Mouse (Mus musculus) lung, postnatal 4 days (tissue): Measurements from ENCODE around the gene Dohh.
A peak's percentile ranks its signal among the peaks of the same experiment; 100 is the strongest.

Source experiments
- DNase-seq, 2 experiments: peaks; one replicate each; pipeline ENCODE4 v3.0.0; 2021

The Dohh gene

DNA sequence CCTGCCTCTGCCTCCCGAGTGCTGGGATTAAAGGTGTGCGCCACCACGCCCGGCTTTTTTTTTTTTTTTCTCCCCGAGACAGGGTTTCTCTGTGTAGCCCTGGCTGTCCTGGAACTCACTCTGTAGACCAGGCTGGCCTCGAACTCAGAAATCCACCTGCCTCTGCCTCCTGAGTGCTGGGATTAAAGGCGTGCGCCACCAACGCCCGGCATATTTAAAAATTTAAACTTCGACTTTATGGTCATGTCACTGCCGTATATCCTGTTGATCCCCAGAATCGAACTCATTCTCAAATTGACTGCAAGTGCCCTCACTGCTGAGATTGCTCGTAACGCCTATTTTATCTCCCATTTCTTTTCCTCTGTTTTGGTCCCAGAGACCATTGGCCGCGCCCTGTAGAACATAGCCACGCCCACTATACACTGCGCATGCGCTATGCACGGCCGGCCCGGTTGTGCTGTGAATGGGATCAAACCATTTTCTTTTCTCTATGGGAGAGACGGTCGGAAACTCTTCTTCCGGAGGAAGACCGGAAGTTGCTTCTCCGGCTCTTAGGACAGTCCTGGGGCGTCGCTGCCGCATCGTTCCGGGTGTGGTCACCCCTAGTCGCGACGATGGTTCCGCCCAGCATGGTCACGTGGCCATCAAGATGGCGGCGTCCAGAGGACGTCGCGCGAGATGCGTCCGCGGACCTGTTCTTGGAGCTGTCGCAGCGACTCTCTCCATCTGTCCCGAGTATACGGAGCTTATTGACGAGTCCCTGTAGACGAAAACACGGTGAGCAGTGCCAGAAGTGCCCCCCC is at the start of gene Dohh, which contains the start of gene Gm48551:
TSS of gene Dohh (plus strand) at position 627 of the 803 bp plus-strand sequence.
TSS of gene Gm48551 (plus strand) at position 665 of the 803 bp plus-strand sequence.
- DNase-seq = peak; percentile 98 to 99

- peak; percentile 62 to 82 for DNase-seq
Observed at GRCm38 (mm10) chr10:81335393-81336340, 48.6 kb upstream of the Dohh start.

GRCm38 (mm10) chr10:81336558-81336957 is 47.7 kb upstream of the Dohh start:
- DNase-seq = no peak

DNA sequence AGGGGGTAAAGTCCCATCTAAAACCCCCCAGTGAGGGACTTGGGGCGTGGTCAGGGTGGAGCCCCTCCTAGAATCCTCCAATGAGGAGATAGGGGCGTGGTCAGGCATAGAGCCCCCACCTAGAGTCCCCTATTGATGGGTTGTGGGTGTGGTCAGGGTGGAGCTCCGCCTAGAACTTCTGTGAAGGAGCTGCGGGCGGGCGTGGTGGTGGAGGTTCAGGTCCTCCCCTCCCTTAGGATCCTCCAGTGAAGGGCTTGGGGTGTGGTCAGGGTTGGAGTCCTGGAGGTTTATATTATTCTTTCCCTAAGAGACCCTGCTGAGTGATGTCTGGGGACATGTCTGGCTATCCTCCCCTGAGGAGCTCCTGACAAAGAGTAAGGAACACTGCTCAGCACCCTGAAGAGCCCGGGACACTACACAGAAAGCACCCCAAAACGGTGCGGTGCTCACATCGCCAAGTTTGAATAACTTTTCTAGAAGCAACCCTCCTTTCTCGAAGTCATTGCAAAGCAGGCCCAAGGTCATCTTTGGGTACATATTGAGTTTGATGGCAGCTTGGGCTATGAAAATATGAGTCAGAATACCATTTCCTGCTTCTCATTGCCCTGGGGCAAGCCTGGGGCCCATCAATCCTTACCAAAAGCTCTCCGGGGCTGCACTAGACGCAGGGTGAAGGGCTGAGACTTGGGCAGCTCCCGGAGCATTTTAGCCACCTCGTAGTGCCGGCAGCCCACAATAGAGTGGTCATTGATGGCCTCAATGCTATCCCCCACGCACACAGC is 43.5 kb upstream of the Dohh start:
- peak in 1 of 2 experiments; percentile 52 for DNase-seq

DNA sequence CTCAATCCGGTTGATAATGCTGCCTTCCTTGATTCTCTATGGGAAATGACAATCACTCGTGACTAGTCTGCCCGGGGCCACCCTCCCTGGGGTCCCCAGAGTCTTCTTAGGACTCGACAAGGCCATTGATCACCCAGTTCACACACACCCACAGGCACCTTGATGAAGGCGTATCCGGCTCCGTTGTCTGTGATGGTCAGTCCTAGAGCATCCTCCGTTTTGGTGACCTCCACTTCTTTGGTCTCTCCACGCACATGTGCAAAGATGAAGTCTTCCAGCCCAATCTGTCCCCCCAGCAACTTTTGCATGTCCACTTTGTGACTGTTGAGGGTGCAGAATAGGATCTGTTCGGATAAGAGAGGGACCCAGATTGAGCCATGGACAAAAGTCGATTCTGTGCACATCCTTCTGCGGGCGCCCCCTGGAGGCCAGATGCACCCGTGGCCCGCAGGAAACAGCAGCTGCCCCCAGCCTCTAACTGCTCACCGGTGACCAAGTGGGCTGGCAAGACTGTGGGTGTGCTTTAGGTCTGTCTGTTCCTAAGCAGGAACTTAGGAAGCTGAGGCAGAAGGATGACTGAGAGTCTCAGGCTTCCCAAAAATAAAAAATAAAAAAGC is 42.8 kb upstream of the Dohh start:
- peak; percentile 77 to 85 for DNase-seq

DNA sequence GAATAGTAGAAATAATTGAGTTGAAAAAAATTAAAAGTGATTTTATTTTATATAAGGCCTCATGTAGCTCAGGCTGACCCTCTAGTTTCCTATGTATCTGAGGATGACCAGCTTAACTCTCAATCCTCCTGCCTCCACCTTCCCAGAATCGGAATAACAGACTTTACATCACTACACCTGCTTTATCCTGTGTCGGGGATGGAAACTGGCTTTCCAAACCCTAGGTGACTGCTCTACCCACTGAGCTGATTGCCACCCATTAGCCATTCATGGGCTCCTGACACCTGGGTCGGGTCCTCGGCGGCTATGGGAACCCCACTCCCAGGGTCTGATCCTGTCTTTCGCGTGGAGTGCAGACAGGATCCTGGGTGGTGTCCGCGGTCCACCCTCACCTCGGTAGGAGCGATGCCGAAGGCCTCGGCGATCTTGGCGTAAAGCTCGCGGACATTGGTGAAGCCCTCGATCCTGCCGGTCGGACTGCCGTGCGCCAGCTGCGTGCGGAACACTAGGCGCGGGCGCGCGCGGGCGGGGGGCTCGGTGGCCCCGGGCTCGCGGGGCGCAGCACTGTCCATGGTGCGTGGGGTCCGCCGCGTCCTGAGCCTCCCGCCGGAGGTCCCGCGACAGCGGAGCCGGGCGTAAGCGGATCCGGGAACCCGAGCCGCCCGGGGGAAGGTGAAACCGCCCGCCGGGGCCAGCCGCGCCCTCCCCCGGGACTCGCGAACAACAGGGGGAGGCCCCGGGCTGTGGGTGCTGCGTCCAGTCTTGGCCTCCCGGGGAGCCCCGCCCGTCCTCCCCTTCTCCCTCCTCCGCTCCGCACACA is 41.3 kb upstream of the Dohh start, which contains the start of gene Gipc3:
TSS of gene Gipc3 (minus strand) at position 581 of the 820 bp plus-strand sequence.
- DNase-seq = peak in 1 of 2 experiments; percentile 55

GRCm38 (mm10) chr10:81344421-81345161 is 39.6 kb upstream of the Dohh start:
- no peak for DNase-seq

DNA sequence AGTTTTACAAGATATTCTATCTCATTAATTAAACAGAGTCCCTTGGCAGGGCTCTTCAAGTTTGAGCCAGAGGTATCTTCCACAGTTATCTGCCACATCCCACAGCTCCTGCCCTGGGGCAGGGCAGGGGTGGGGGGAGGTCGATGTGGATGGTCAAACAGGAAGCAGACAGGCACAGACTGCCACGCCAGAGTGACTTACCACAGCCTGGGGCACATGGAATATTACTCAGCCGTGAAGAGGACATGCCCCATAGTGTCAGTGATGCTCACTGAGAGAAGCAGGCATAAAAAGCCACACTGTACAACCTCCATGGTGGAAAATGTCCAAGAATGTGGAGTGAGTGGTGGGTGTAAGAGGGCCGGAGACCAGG is 39.1 kb upstream of the Dohh start:
- DNase-seq = no peak

DNA sequence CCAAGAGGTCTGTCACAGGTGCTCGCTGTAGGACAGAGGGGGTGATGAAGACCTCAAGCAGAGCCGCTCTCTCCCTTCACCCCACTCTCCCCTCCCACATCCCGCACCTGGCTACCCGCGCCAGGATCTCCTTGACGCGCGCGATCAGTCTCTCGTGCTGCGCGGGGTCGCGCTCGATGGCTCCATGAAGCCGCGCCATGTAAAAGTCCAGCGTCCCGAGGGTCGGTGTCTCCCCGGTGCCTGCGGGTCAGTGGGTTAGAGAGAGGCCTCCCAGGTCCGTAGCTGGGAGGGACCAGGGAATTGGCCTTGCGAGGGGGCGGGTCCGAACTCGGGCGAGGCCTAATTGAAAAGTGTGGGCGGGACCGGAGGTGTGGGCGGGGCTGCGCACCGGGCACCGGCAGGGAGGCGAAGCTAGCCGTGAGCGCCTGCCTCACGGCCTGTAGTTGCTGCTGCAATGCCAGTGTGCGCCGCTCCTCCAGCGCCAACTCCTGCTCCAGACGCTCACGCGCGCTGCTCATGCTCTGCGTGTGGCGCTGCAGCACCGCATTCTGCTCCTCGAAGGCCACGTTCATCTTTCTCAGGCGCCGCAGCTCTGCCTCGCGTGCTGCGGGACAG is 37.7 kb upstream of the Dohh start:
- DNase-seq = peak; percentile 82 to 85

- DNase-seq = peak in 1 of 2 experiments; percentile 68
Observed at GRCm38 (mm10) chr10:81349146-81349545, 35.1 kb upstream of the Dohh start.

- no peak for DNase-seq
Observed at GRCm38 (mm10) chr10:81349961-81350350, 34.3 kb upstream of the Dohh start.

DNA sequence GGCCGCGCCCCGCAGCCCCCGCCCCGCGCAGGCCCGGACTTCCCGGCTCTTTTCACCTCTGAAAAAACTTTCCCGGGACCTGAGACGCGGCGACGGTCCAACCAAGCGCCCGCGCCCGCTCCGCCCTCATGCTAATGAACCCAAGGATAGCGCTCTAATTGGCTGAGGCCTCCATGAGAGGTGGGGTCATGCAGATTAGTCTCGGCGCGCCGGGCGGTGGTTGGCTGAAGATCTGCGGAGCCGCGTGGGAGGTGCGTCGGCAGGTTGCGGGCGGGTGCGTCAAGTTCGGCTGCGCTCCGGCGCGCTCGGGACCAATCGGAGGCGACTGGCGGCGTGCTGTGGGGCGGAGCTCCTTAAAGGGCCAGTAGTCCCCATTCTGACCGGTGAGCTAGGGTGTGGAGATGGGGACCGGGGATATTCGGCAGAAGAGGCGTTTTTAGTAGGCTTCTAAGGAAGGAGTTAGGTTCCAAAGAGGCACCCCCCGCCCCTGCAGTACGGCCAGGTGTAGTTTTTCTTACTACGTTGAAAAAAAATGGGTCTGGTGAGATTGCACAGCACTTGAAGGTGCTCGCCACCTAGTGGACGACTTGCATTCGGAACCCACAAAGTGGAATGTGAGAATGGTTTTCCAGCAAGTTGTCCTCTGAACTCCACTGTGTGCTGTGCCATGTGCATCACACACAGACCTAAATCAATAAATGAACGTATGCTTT is 33.7 kb upstream of the Dohh start, which contains the start of gene Hmg20b:
TSS of gene Hmg20b (minus strand) at position 130 of the 713 bp plus-strand sequence.
- DNase-seq = peak; percentile 99 to 100

DNA sequence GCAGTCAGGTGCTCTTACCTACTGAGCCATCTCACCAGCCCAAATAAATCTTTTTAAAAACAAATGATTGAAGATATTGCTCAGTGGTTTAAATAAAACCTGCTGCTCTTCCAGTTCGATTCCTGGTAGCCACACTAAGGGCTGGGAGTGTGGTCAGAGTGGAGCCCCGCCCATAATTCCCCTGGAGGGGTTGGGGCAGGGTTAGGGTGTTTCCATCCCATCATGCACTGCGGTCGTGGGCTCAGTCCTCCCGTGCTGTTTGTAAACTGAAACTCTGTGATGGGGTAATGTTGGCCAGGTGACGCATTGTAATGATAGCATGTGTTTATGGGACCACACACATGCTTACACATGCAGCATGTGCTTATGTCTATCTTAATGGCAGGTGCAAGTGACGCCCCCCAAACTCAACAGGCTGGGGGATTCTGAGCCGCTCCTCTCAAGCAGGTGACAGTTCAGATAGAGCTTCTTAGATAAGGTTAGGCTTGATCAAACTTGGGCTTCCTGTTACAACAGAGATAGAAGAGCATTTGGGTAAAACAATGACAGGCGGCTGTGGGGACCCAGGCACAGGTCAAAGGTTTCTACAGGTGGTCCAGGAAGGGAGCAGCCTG is 32.4 kb upstream of the Dohh start:
- no peak for DNase-seq

- no peak for DNase-seq
Observed at GRCm38 (mm10) chr10:81354738-81355477, 29.3 kb upstream of the Dohh start.

DNA sequence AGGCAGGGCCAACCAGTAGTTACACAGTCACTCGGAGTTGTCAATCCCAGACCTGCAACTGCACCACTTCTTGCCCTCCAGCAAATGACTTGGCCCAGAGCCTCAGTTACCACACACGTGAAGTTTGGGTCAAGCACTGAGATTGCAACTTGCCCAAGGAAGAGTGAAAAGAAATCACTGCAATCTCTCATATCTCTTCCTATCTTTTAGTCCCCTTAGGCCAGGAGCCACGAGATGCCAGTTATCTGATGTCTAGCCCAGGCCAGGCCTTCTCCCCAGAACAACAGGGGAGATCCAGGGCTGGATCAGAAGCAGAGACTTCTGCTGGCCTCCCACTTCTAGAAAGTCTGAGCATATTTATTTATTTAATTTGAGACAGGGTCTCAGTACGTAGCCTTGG is 28.7 kb upstream of the Dohh start:
- no peak for DNase-seq

GRCm38 (mm10) chr10:81356352-81356990 is 27.8 kb upstream of the Dohh start:
- peak in 1 of 2 experiments; percentile 42 for DNase-seq
